Mouse (Mus musculus): ENCODE measurements at regions not wholly inside any gene's neighbourhood (a gene's known extent, or its start where the extent isn't known, plus 50 kb on each side); places are given as distances from the start of the nearest gene placed in this dataset.

DNA sequence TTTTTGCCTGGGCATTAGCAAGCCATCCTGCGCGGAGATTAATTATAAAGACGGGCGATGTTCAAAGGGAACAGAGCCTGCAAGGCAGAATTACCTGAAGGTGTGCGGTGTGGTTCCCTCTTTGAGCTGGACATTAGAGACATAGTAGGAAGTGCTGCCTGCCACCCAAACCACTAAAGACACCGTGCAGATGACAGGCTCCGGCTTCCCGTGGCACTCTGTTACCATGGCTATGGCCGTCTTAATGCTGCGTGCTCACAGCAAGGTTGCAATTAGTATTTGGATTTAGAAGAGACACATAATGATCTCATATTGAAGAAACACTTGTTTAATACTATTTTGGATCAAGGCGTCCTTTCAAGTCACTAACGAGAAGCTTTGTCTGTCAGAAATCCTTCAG, 95.0 kb upstream of the Sox5 start:
- TF ChIP-seq CTCF (IDR thresholded peaks at IDR 0.05; ENCODE audit: low read depth): no peak
- TF ChIP-seq EP300 (IDR thresholded peaks at IDR 0.05; ENCODE audit: low read depth): no peak
